Mouse (Mus musculus) ES-Bruce4 (cell line): ENCODE data around the gene Cd44.

Experiments used
- CTCF ChIP-seq: IDR thresholded peaks from one replicate; pipeline ENCODE4 v1.8.1; 2011; ENCODE audit warnings: low read depth, low read length
- EP300 ChIP-seq: IDR thresholded peaks from 2 replicates; pipeline ENCODE4 v1.6.1; 2011; ENCODE audit warnings: low read depth, low read length; ENCODE audit not compliant: insufficient read depth

DNA sequence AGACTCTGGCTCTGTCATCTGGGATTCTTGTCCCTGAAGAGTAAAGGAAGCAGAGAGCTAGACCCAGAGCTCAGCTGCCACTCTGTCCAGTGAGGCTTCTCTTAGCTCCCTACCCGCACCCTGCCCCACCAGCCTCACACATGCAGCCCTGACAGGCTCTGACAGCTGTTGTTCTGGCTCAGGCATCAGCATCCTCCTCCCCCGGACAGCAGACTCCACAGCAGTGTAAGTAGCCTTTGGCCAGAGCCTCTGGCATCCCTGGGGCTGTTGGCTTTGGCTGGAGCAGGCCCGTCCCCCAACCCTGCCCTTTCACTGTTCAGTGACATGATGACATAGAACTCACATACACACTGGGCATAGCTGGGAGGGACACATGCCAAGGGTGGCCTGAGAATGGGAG, 35.4 kb upstream of the Cd44 start:
- TF ChIP-seq CTCF (no peak), EP300 (no peak)
